Mouse (Mus musculus) embryonic facial prominence, embryonic 15.5 days (tissue): ENCODE results near the gene Hint2. TPM values are rescaled to one million over a fixed set of nuclear protein-coding genes. Genes with fewer than 3 reads are reported as not detected.

ENCODE experiments used
- ATAC-seq: fragments of 200-750 bp; cut with Nextera tagmentation; 2 replicates; pipeline ENCODE4 v1.8.0; 2017; ENCODE audit warnings: low read depth, moderate TSS enrichment; ENCODE audit not compliant: insufficient number of reproducible peaks, low FRiP score, low TSS enrichment
- H3K27ac ChIP-seq: fragments of 300-500 bp; sonication (generic); replicated peaks from 2 replicates; pipeline ENCODE4 v1.5.1; 2015; ENCODE audit warnings: mild to moderate bottlenecking, inconsistent platforms
- H3K27me3 ChIP-seq: fragments of 300-500 bp; sonication (generic); 2 replicates; pipeline ENCODE4 v1.6.1; 2015; ENCODE audit warnings: inconsistent platforms
- H3K36me3 ChIP-seq: fragments of 300-500 bp; sonication (generic); 2 replicates; pipeline ENCODE4 v1.6.1; 2015; ENCODE audit warnings: mild to moderate bottlenecking, inconsistent platforms
- H3K4me1 ChIP-seq: fragments of 300-500 bp; sonication (generic); 2 replicates; pipeline ENCODE4 v1.6.1; 2015; ENCODE audit warnings: inconsistent platforms
- H3K4me2 ChIP-seq: fragments of 300-500 bp; sonication (generic); replicated peaks from 2 replicates; pipeline ENCODE4 v1.6.1; 2015; ENCODE audit warnings: mild to moderate bottlenecking, inconsistent platforms
- H3K4me3 ChIP-seq: fragments of 300-500 bp; sonication (generic); replicated peaks from 2 replicates; pipeline ENCODE4 v1.5.1; 2015; ENCODE audit warnings: mild to moderate bottlenecking, inconsistent platforms
- H3K9ac ChIP-seq: fragments of 300-500 bp; sonication (generic); 2 replicates; pipeline ENCODE4 v1.6.1; 2015; ENCODE audit warnings: inconsistent platforms
- H3K9me3 ChIP-seq: fragments of 300-500 bp; sonication (generic); replicated peaks from 2 replicates; pipeline ENCODE4 v1.6.1; 2016; ENCODE audit warnings: inconsistent platforms
- WGBS: fragments of 180-500 bp; shearing (Covaris S2); methylation state at CpG from one replicate; pipeline ENCODE4 v1.1.7; 2015; 5-methylcytosine and 5-hydroxymethylcytosine counted together
- polyA plus RNA-seq: library from polyadenylated mRNA; unstranded; fragments of >200 nt; fragmentation: Nextera tagmentation; extraction: Ambion mirVana; gene quantifications from 2 replicates; pipeline ENCODE4 v1.2.1, GENCODE M21; 2015

Hint2 gene
- polyA plus RNA-seq: 88.1 and 91.2 TPM in 2 replicates

GRCm38 (mm10) chr4:43656339-43657109, at the start of gene Hint2:
Gene Hint2 (minus strand): TSS chr4:43656466.
- H3K4me2 ChIP-seq: peak within 1 kb of the TSS; percentile 60
- H3K27me3 ChIP-seq: peaks cover 9% of the 10 kb centered on the region; the same call in 1 of the 2 replicates
- ATAC-seq: peak; percentile 94
- peak within 1 kb of the TSS; percentile 80 for H3K9ac ChIP-seq
- H3K9me3 ChIP-seq: no peaks in the 10 kb centered on the region
- under 1% methylated on average over 34 of the region's 34 CpGs for WGBS
- H3K4me3 ChIP-seq: peak within 1 kb of the TSS; percentile 91
- H3K4me1 ChIP-seq: peaks cover 18% of the 10 kb centered on the region; the same call in 1 of the 2 replicates
- no peaks in the 10 kb centered on the region for H3K36me3 ChIP-seq
- H3K27ac ChIP-seq: peak within 1 kb of the TSS; percentile 89

- Histone ChIP-seq H3K4me1 (no peaks in the 10 kb centered on the region), H3K27ac (no peak overlapping the region), H3K27me3 (no peaks in the 10 kb centered on the region), H3K9ac (no peak overlapping the region), H3K4me3 (no peak overlapping the region), H3K4me2 (no peak overlapping the region), H3K36me3 (no peaks in the 10 kb centered on the region), H3K9me3 (no peaks in the 10 kb centered on the region)
- no peak for ATAC-seq
- WGBS: 82% methylated on average over 13 of the region's 13 CpGs
Observed at GRCm38 (mm10) chr4:43705991-43706390, 49.7 kb upstream of the Hint2 start.

GRCm38 (mm10) chr4:43703851-43704250, 47.6 kb upstream of the Hint2 start:
- WGBS: 76% methylated on average over 8 of the region's 8 CpGs
- no peak overlapping the region for H3K9ac ChIP-seq
- H3K36me3 ChIP-seq: no peaks in the 10 kb centered on the region
- H3K9me3 ChIP-seq: no peaks in the 10 kb centered on the region
- no peak for ATAC-seq
- H3K4me3 ChIP-seq: no peak overlapping the region
- no peak overlapping the region for H3K4me2 ChIP-seq
- no peak overlapping the region for H3K27ac ChIP-seq
- H3K4me1 ChIP-seq: no peaks in the 10 kb centered on the region
- H3K27me3 ChIP-seq: no peaks in the 10 kb centered on the region

- H3K4me3 ChIP-seq: no peak overlapping the region
- WGBS: 77% methylated on average over 6 of the region's 6 CpGs
- no peak overlapping the region for H3K9ac ChIP-seq
- no peaks in the 10 kb centered on the region for H3K36me3 ChIP-seq
- H3K4me1 ChIP-seq: no peaks in the 10 kb centered on the region
- no peak overlapping the region for H3K27ac ChIP-seq
- no peaks in the 10 kb centered on the region for H3K27me3 ChIP-seq
- H3K4me2 ChIP-seq: no peak overlapping the region
- no peak for ATAC-seq
- no peaks in the 10 kb centered on the region for H3K9me3 ChIP-seq
Observed at GRCm38 (mm10) chr4:43703439-43703838, 47.2 kb upstream of the Hint2 start.

GRCm38 (mm10) chr4:43700707-43701106, 44.4 kb upstream of the Hint2 start, which contains the start of gene Olfr70:
Gene Olfr70 (minus strand): TSS chr4:43700807.
- ATAC-seq: no peak
- WGBS: 82% methylated on average over 6 of the region's 6 CpGs
- H3K36me3 ChIP-seq: no peaks in the 10 kb centered on the region
- 0 out of 2 replicates have a peak, but pooled peaks cover 2% of the 10 kb centered on the region for H3K4me1 ChIP-seq
- no peak within 1 kb of the TSS for H3K9ac ChIP-seq
- no peak within 1 kb of the TSS for H3K4me2 ChIP-seq
- no peaks in the 10 kb centered on the region for H3K27me3 ChIP-seq
- no peak within 1 kb of the TSS for H3K4me3 ChIP-seq
- no peaks in the 10 kb centered on the region for H3K9me3 ChIP-seq
- H3K27ac ChIP-seq: no peak within 1 kb of the TSS

GRCm38 (mm10) chr4:43696561-43696960, 40.3 kb upstream of the Hint2 start:
- no peaks in the 10 kb centered on the region for H3K9me3 ChIP-seq
- no peak for ATAC-seq
- no peak overlapping the region for H3K9ac ChIP-seq
- no peaks in the 10 kb centered on the region for H3K36me3 ChIP-seq
- 86% methylated on average over 13 of the region's 13 CpGs for WGBS
- H3K4me3 ChIP-seq: no peak overlapping the region
- H3K4me1 ChIP-seq: 0 out of 2 replicates have a peak, but pooled peaks cover 7% of the 10 kb centered on the region
- H3K4me2 ChIP-seq: no peak overlapping the region
- H3K27me3 ChIP-seq: no peaks in the 10 kb centered on the region
- no peak overlapping the region for H3K27ac ChIP-seq

GRCm38 (mm10) chr4:43695249-43695671, 39.0 kb upstream of the Hint2 start:
- Histone ChIP-seq H3K4me1 (0 out of 2 replicates have a peak, but pooled peaks cover 7% of the 10 kb centered on the region), H3K9me3 (no peaks in the 10 kb centered on the region), H3K9ac (no peak overlapping the region), H3K27ac (no peak overlapping the region), H3K4me2 (no peak overlapping the region), H3K27me3 (no peaks in the 10 kb centered on the region), H3K36me3 (no peaks in the 10 kb centered on the region; the same call in 1 of the 2 replicates), H3K4me3 (no peak overlapping the region)
- 21% methylated on average over 9 of the region's 9 CpGs for WGBS
- no peak for ATAC-seq

- WGBS: 84% methylated on average over 1 of the region's 1 CpGs
- no peaks in the 10 kb centered on the region for H3K27me3 ChIP-seq
- no peak overlapping the region for H3K4me2 ChIP-seq
- 0 out of 2 replicates have a peak, but pooled peaks cover 7% of the 10 kb centered on the region for H3K4me1 ChIP-seq
- H3K27ac ChIP-seq: no peak overlapping the region
- no peak overlapping the region for H3K4me3 ChIP-seq
- H3K36me3 ChIP-seq: peaks cover 6% of the 10 kb centered on the region
- H3K9me3 ChIP-seq: no peaks in the 10 kb centered on the region
- no peak for ATAC-seq
- H3K9ac ChIP-seq: no peak overlapping the region
Observed at GRCm38 (mm10) chr4:43694439-43695248, 38.4 kb upstream of the Hint2 start.

GRCm38 (mm10) chr4:43693806-43694241, 37.6 kb upstream of the Hint2 start:
- H3K4me2 ChIP-seq: no peak overlapping the region
- no peak overlapping the region for H3K27ac ChIP-seq
- H3K27me3 ChIP-seq: no peaks in the 10 kb centered on the region
- H3K4me1 ChIP-seq: 0 out of 2 replicates have a peak, but pooled peaks cover 7% of the 10 kb centered on the region
- H3K36me3 ChIP-seq: peaks cover 12% of the 10 kb centered on the region
- no peaks in the 10 kb centered on the region for H3K9me3 ChIP-seq
- whole genome bisulfite sequencing: 67% methylated on average over 5 of the region's 5 CpGs
- H3K9ac ChIP-seq: no peak overlapping the region
- ATAC-seq: no peak
- no peak overlapping the region for H3K4me3 ChIP-seq

GRCm38 (mm10) chr4:43691026-43691425, 34.8 kb upstream of the Hint2 start:
- WGBS: 74% methylated on average over 5 of the region's 5 CpGs
- ATAC-seq: no peak

GRCm38 (mm10) chr4:43690021-43690420, 33.8 kb upstream of the Hint2 start:
- H3K36me3 ChIP-seq: peaks cover 33% of the 10 kb centered on the region
- no peak for ATAC-seq

More at GRCm38 (mm10) chr4:43691026-43691425, 34.8 kb upstream of the Hint2 start:
- no peak overlapping the region for H3K4me3 ChIP-seq
- H3K4me1 ChIP-seq: 0 out of 2 replicates have a peak, but pooled peaks cover 7% of the 10 kb centered on the region
- no peaks in the 10 kb centered on the region for H3K9me3 ChIP-seq
- no peak overlapping the region for H3K9ac ChIP-seq
- H3K4me2 ChIP-seq: no peak overlapping the region
- no peaks in the 10 kb centered on the region for H3K27me3 ChIP-seq
- H3K27ac ChIP-seq: no peak overlapping the region
- H3K36me3 ChIP-seq: peaks cover 25% of the 10 kb centered on the region

More at GRCm38 (mm10) chr4:43690021-43690420, 33.8 kb upstream of the Hint2 start:
- Histone ChIP-seq H3K27me3 (no peaks in the 10 kb centered on the region), H3K4me1 (no peaks in the 10 kb centered on the region), H3K9me3 (no peaks in the 10 kb centered on the region), H3K4me2 (no peak overlapping the region), H3K9ac (no peak overlapping the region), H3K4me3 (no peak overlapping the region), H3K27ac (no peak overlapping the region)
- WGBS: 93% methylated on average over 17 of the region's 17 CpGs
